Mouse (Mus musculus) neural tube, embryonic 14.5 days (tissue): Measurements from ENCODE around the gene Ddc. TPM values are rescaled to one million over a fixed set of nuclear protein-coding genes. Genes with fewer than 3 reads are reported as not detected.

Experiments used
- ATAC-seq: fragments of 200-750 bp; cut with Nextera tagmentation; 2 replicates; pipeline ENCODE4 v1.8.0; 2017; ENCODE audit warnings: low read depth, mild to moderate bottlenecking, moderate TSS enrichment, moderate library complexity
- H3K27ac ChIP-seq: fragments of 300-500 bp; sonication (generic); 2 replicates; pipeline ENCODE4 v1.5.1; 2014; ENCODE audit warnings: low read depth, mild to moderate bottlenecking, control low read depth, low read length, moderate library complexity, mixed read lengths
- H3K27me3 ChIP-seq: fragments of 300-500 bp; sonication (generic); 2 replicates; pipeline ENCODE4 v1.6.1; 2014; ENCODE audit warnings: low read length; ENCODE audit not compliant: control insufficient read depth, insufficient read depth
- H3K36me3 ChIP-seq: fragments of 300-500 bp; sonication (generic); 2 replicates; pipeline ENCODE4 v1.6.1; 2014; ENCODE audit warnings: low read length, mixed read lengths; ENCODE audit not compliant: control insufficient read depth, insufficient read depth
- H3K4me1 ChIP-seq: fragments of 300-500 bp; sonication (generic); 2 replicates; pipeline ENCODE4 v1.6.1; 2014; ENCODE audit warnings: low read length; ENCODE audit not compliant: control insufficient read depth, insufficient read depth
- H3K4me2 ChIP-seq: fragments of 300-500 bp; sonication (generic); 2 replicates; pipeline ENCODE4 v1.6.1; 2014; ENCODE audit warnings: mild to moderate bottlenecking, low read depth, low read length, control low read depth
- H3K4me3 ChIP-seq: fragments of 300-500 bp; sonication (generic); 2 replicates; pipeline ENCODE4 v1.5.1; 2014; ENCODE audit warnings: low read depth, low read length, control low read depth, mixed read lengths
- H3K9ac ChIP-seq: fragments of 300-500 bp; sonication (generic); replicated peaks from 2 replicates; pipeline ENCODE4 v1.6.1; 2014; ENCODE audit warnings: low read depth, mild to moderate bottlenecking, control low read depth, low read length, mixed read lengths
- H3K9me3 ChIP-seq: fragments of 300-500 bp; sonication (generic); 2 replicates; pipeline ENCODE4 v1.6.1; 2016; ENCODE audit warnings: low read length; ENCODE audit not compliant: control insufficient read depth
- WGBS: fragments of 180-500 bp; shearing (Covaris S2); extraction: QIAGEN DNeasy Blood & Tissue Kit; methylation state at CpG from one replicate; pipeline ENCODE4 v1.1.7; 2014; 5-methylcytosine and 5-hydroxymethylcytosine counted together
- polyA plus RNA-seq: library from polyadenylated mRNA; unstranded; fragments of >200 nt; fragmentation: Nextera tagmentation; extraction: Ambion mirVana; gene quantifications from 2 replicates; pipeline ENCODE4 v1.2.1, GENCODE M21; 2014

Gene Ddc
- polyA plus RNA-seq, 1 experiment from 2014 or later = 2.7 TPM

DNA sequence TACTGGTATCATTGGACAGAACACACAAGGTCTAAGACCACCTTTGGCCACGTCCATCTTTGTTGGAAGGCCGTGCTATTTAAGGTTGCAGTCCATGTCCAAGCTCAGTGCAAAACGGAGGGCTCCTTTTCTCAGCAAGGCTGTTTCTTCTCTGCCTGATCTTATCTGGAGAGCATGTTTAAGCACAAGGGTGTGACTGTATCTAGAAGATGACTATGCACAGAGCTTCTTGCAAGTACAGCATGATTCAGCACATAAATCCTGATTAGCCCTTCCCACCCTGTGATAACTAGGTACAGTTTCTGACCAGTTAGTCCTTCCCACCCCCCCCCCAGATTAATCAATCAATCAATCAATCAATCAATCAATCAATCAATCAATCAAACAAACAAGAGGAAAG lies 25.4 kb upstream of the Ddc start:
- Histone ChIP-seq H3K9me3 (no peaks in the 10 kb centered on the region), H3K36me3 (no peaks in the 10 kb centered on the region), H3K4me3 (no peak overlapping the region), H3K9ac (no peak overlapping the region), H3K27ac (no peak overlapping the region), H3K4me1 (no peaks in the 10 kb centered on the region), H3K27me3 (no peaks in the 10 kb centered on the region), H3K4me2 (no peak overlapping the region)
- WGBS = 84% methylated on average over 3 of the region's 3 CpGs
- ATAC-seq = no peak

- H3K4me1 ChIP-seq = no peaks in the 10 kb centered on the region
- no peaks in the 10 kb centered on the region for H3K9me3 ChIP-seq
- H3K4me3 ChIP-seq = no peak overlapping the region
- 92% methylated on average over 2 of the region's 2 CpGs for WGBS
- no peaks in the 10 kb centered on the region for H3K36me3 ChIP-seq
- H3K4me2 ChIP-seq = no peak overlapping the region
- ATAC-seq = no peak
- no peak overlapping the region for H3K9ac ChIP-seq
- no peak overlapping the region for H3K27ac ChIP-seq
- H3K27me3 ChIP-seq = no peaks in the 10 kb centered on the region
Observed at GRCm38 (mm10) chr11:11922106-11922505, 24.2 kb upstream of the Ddc start.

DNA sequence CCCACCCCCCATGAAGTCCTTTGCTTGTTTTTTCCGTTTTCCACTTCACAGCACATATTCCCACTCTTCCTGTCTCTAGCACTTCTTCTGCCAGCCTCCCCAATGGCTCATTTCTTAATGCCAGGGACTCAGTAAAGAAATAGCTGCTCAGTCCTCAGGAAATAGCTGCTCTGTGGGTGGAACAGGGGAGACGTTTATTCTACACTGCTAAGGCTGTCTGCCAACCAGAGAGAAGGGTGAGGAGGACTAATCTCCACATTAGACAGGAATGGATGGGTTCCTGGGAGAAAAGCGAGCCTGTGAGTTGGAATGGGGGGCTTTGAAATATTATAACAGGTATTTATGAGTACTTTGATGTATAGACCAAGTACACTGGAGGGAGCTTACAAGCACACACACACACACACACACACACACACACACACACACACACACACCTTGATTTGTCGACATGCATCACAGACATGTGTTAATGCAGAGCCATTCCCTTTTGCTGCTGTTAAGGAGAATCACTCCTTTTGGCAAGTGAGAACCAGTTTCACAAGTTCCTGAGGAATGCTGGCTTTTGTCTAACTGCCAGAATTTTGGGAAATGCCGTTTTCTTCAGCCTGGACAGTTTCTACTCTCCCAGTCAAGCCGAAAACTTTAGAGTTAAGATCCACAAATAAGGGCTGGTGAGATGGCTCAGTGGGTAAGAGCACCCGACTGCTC lies 9.9 kb upstream of the Ddc start:
- no peaks in the 10 kb centered on the region for H3K36me3 ChIP-seq
- H3K9ac ChIP-seq = no peak overlapping the region
- no peaks in the 10 kb centered on the region for H3K27me3 ChIP-seq
- no peak overlapping the region for H3K4me3 ChIP-seq
- no peak overlapping the region for H3K27ac ChIP-seq
- 64% methylated on average over 7 of the region's 7 CpGs for WGBS
- no peaks in the 10 kb centered on the region for H3K9me3 ChIP-seq
- H3K4me2 ChIP-seq = no peak overlapping the region
- no peaks in the 10 kb centered on the region for H3K4me1 ChIP-seq
- no peak for ATAC-seq

GRCm38 (mm10) chr11:11905518-11905917 lies 7.6 kb upstream of the Ddc start:
- H3K9me3 ChIP-seq = no peaks in the 10 kb centered on the region
- H3K4me1 ChIP-seq = no peaks in the 10 kb centered on the region
- H3K27me3 ChIP-seq = no peaks in the 10 kb centered on the region
- no peak overlapping the region for H3K4me3 ChIP-seq
- no peak overlapping the region for H3K9ac ChIP-seq
- ATAC-seq = no peak
- H3K4me2 ChIP-seq = no peak overlapping the region
- H3K27ac ChIP-seq = no peak overlapping the region
- no peaks in the 10 kb centered on the region for H3K36me3 ChIP-seq

GRCm38 (mm10) chr11:11904995-11905394 lies 7.1 kb upstream of the Ddc start:
- Histone ChIP-seq H3K4me1 (no peaks in the 10 kb centered on the region), H3K36me3 (no peaks in the 10 kb centered on the region), H3K4me3 (no peak overlapping the region), H3K27me3 (no peaks in the 10 kb centered on the region), H3K9ac (no peak overlapping the region), H3K4me2 (no peak overlapping the region), H3K9me3 (no peaks in the 10 kb centered on the region), H3K27ac (no peak overlapping the region)
- 73% methylated on average over 5 of the region's 5 CpGs for WGBS
- no peak for ATAC-seq

DNA sequence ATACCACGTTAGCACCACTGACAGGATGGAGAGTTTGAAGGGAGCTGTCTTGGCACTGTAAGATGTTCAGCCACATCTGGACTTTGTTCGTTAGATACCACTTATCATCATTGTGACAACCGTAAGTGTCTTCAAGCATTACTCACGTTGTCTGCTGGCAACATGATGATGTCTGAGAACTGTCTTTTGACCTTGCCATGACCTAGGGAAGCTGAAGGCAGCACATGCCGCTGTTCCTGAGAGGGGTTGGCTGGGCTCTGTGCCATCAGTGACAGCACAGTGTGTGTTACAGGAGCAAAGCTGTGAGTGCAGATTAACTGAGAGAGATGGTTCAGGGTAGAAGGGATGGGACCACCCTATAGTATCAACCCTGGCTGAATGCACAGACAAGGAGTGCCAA lies 3.6 kb upstream of the Ddc start:
- Histone ChIP-seq H3K27ac (no peak overlapping the region), H3K9me3 (no peaks in the 10 kb centered on the region), H3K9ac (no peak overlapping the region), H3K36me3 (no peaks in the 10 kb centered on the region), H3K4me2 (no peak overlapping the region), H3K4me3 (no peak overlapping the region), H3K27me3 (no peaks in the 10 kb centered on the region), H3K4me1 (no peaks in the 10 kb centered on the region)
- no peak for ATAC-seq
- WGBS = 83% methylated on average over 5 of the region's 5 CpGs

DNA sequence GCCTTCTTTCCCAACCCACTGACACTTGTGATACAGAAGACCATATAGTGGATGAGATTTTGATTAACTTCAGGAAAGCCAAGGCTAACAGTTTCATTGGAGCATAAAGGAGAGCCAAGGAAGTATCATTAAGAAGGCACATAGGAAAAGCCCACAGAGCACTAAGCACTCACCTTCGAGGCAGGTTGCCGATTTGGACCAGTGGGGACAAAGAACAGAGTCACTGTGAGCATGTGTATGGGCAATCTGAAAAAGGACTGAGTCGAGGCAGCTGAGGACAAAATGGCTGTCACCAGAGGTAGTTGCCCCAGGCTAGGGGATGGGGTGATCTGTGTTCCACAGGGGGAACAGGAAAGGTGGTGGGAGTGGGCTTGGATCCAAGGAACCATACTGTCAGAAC lies 552 bp upstream of the Ddc start:
- Histone ChIP-seq H3K4me2 (no peak overlapping the region), H3K27me3 (no peaks in the 10 kb centered on the region), H3K4me1 (no peaks in the 10 kb centered on the region), H3K27ac (no peak overlapping the region), H3K4me3 (no peak overlapping the region), H3K9me3 (no peaks in the 10 kb centered on the region), H3K36me3 (no peaks in the 10 kb centered on the region), H3K9ac (no peak overlapping the region)
- WGBS = 91% methylated on average over 3 of the region's 3 CpGs
- no peak for ATAC-seq

GRCm38 (mm10) chr11:11895479-11895878 lies 2.5 kb downstream of the Ddc start:
- H3K9me3 ChIP-seq = no peaks in the 10 kb centered on the region
- no peak overlapping the region for H3K9ac ChIP-seq
- H3K27ac ChIP-seq = no peak overlapping the region
- ATAC-seq = no peak
- no peaks in the 10 kb centered on the region for H3K27me3 ChIP-seq
- H3K4me3 ChIP-seq = no peak overlapping the region
- no peaks in the 10 kb centered on the region for H3K36me3 ChIP-seq
- H3K4me1 ChIP-seq = no peaks in the 10 kb centered on the region
- no peak overlapping the region for H3K4me2 ChIP-seq
- WGBS = 96% methylated on average over 2 of the region's 2 CpGs

DNA sequence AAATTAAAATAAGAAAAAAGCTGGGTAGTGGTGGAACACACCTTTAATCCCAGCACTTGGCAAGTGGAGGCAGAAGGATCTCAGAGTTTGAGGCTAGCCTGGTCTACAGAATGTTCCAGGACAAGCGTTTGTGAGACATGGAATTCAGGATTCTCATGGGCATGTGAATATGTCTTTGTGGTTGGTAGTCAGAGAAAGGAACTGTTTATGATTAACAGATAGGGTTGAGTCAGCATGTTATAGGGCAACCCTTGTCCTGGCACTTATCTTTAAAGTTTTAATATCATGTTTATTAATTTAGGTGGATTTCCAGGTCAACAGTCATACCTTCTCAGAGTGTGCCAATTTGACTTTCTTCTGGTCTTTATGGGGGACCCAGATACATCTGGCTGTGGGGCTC lies 4.2 kb downstream of the Ddc start:
- Histone ChIP-seq H3K4me1 (no peaks in the 10 kb centered on the region), H3K4me2 (no peak overlapping the region), H3K9me3 (no peaks in the 10 kb centered on the region), H3K27me3 (no peaks in the 10 kb centered on the region), H3K36me3 (no peaks in the 10 kb centered on the region), H3K9ac (no peak overlapping the region), H3K27ac (no peak overlapping the region), H3K4me3 (no peak overlapping the region)
- 79% methylated on average over 1 of the region's 1 CpGs for WGBS
- ATAC-seq = no peak
